Mouse (Mus musculus) small intestine, adult 2 months (tissue): ENCODE measurements around the gene 4930433I11Rik. TPM values are rescaled to one million over a fixed set of nuclear protein-coding genes. Genes with fewer than 3 reads are reported as not detected.
"Not testable (repeated sequence)": the region's sequence is repeated elsewhere in the genome, so short reads cannot be mapped to it uniquely, and the experiment has no call there.

Experiments
- H3K27ac ChIP-seq: fragments of 200-500 bp; 2 replicates; pipeline ENCODE4 v1.5.1; 2012; ENCODE audit warnings: low read depth, low read length, control low read depth, inconsistent platforms; ENCODE audit not compliant: insufficient read depth
- H3K27me3 ChIP-seq: fragments of 200-500 bp; 2 replicates; pipeline ENCODE4 v1.6.1; 2012; ENCODE audit warnings: mild to moderate bottlenecking, moderate library complexity, low read length, inconsistent platforms; ENCODE audit not compliant: control insufficient read depth, insufficient read depth
- H3K36me3 ChIP-seq: fragments of 200-500 bp; 2 replicates; pipeline ENCODE4 v1.6.1; 2012; ENCODE audit warnings: mild to moderate bottlenecking, low read length, control low read depth, inconsistent platforms; ENCODE audit not compliant: control insufficient read depth, insufficient read depth
- H3K4me1 ChIP-seq: fragments of 200-500 bp; 2 replicates; pipeline ENCODE4 v1.6.1; 2012; ENCODE audit warnings: low read length, inconsistent platforms, mixed read lengths; ENCODE audit not compliant: control insufficient read depth, insufficient read depth, insufficient read length
- H3K4me3 ChIP-seq: fragments of 200-500 bp; 2 replicates; pipeline ENCODE4 v1.5.1; 2012; ENCODE audit warnings: low read depth, mild to moderate bottlenecking, control low read depth, inconsistent platforms, low read length, moderate library complexity
- CTCF ChIP-seq: fragments of 200-500 bp; IDR thresholded peaks from 2 replicates; pipeline ENCODE4 v1.5.1; 2012; ENCODE audit warnings: low read depth, mild to moderate bottlenecking, control low read depth, inconsistent platforms, low read length, moderate library complexity, mixed read lengths; ENCODE audit not compliant: insufficient replicate concordance, insufficient read length; ENCODE audit errors: extremely low read depth
- POLR2A ChIP-seq: fragments of 200-500 bp; IDR thresholded peaks from 2 replicates; pipeline ENCODE4 v1.6.1; 2012; ENCODE audit warnings: low read depth, mild to moderate bottlenecking, control low read depth, inconsistent platforms, low read length, moderate library complexity
- WGBS: fragments of 180-500 bp; shearing (Covaris S2); methylation state at CpG from one replicate; pipeline ENCODE4 v1.1.7; 2018; 5-methylcytosine and 5-hydroxymethylcytosine counted together
- polyA plus RNA-seq: library from polyadenylated mRNA; depleted of rRNA; stranded (reverse); fragments of >200 nt; gene quantifications from 2 replicates; pipeline ENCODE4 v1.2.3, GENCODE M21; 2012; rRNA removed

4930433I11Rik gene
- polyA plus RNA-seq = not detected in 2 replicates

DNA sequence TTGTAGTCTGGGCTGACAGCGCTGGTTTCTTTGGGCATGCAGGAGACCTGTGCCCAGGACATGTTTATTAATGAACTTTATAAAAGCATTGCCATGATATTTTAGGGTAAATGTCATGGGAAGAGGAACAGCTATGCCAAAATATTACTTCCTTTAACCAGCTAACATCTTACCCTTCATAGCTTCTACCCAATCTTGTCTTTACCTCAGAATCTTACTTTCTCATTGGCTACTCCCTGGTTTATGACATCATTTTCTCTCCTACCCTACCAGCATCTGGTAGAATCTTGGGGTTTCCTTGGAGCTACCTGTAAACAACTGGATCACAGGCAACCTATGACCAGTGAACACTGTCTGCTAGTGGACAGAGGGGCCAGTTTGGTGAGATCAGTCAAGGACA is at the start of gene 4930433I11Rik:
Gene 4930433I11Rik, plus strand, starts transcription at position 301 of the 400 bp plus-strand sequence.
- Histone ChIP-seq H3K4me3 (no peak within 1 kb of the TSS), H3K4me1 (no peaks in the 10 kb centered on the region), H3K27me3 (no peaks in the 10 kb centered on the region), H3K27ac (no peak within 1 kb of the TSS), H3K36me3 (no peaks in the 10 kb centered on the region)
- 92% methylated on average over 1 of the region's 1 CpGs for WGBS
- TF ChIP-seq CTCF (no peak), POLR2A (no peak)

DNA sequence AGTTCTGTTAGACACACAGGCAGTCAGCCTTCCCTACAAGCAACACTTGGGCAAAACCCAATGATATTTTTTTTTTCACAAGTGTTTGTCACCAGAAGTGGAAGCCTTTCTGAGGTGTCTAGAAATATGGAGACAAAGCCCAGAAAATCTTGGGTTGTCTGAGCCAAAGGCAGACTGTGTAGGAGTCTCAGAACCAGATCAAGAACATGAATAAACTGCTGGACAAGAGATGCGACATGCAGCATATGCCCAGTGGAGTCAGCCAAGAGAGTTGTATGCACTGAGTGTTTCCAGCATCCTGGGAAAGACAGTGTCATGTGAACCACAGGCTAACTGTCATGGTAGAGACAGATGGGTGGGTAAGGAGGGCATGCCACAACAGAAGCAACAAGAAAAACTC is 48.0 kb upstream of the 4930433I11Rik start:
- no peak overlapping the region for H3K4me3 ChIP-seq
- no peaks in the 10 kb centered on the region for H3K4me1 ChIP-seq
- H3K27ac ChIP-seq = no peak overlapping the region
- TF ChIP-seq CTCF (no peak), POLR2A (no peak)
- 85% methylated on average over 1 of the region's 1 CpGs for WGBS
- no peaks in the 10 kb centered on the region for H3K27me3 ChIP-seq
- no peaks in the 10 kb centered on the region for H3K36me3 ChIP-seq

DNA sequence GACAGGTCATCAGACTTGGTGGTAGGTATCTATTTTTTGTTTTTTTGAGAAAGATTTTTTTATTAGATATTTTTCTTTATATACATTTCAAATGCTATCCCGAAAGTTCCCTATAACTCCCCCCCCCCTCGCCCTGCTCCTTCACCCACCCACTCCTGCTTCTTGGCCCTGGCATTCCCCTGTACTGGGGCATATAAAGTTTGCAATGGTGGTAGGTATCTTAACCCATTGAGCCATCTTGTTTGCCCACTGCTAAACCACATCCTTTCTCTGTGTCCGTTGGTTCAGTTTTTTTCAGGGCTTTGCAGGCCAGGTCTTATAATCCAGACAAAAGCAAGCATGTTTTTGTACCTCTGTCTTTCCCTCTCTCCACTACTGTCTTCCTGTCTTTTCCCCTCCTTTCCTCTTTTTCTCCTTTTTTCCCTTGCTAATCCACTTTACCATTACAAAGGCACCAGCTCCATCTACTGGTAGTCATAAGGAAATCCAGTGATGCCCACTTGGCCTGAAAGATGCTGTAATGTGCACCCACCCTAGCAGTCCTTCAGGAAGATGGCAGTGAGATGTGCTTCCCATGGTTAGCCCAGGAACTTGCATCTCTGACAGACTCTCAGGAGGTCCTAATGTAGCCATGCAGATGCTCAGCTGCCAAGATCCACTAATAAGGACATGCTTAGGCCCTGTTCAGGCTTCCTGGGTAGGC is 45.0 kb upstream of the 4930433I11Rik start:
- Histone ChIP-seq H3K27ac (no peak overlapping the region), H3K4me3 (no peak overlapping the region), H3K36me3 (no peaks in the 10 kb centered on the region), H3K4me1 (no peaks in the 10 kb centered on the region), H3K27me3 (no peaks in the 10 kb centered on the region)
- no peak for TF ChIP-seq POLR2A
- no peak for TF ChIP-seq CTCF
- WGBS = 50% methylated on average over 3 of the region's 3 CpGs

DNA sequence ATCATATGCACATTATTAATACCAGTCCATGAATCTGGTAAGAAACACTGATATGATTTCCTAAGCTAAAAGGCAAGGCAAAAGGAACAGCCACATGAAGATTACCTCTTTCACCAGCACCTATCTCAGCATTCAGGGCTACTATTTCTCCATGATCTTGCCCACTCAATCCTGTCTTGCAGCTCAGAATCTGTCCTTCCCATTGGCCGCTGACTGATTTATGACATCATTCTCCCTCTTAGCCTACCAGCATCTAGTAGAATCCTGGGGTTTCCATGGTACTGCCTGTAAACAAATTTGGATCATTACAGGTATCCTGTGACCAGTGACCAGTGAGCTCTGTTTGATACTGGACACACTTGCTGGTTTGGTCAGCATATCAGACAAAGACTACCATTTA is 45.1 kb downstream of the 4930433I11Rik start, which contains the start of gene Gm4884:
Gene Gm4884, plus strand, starts transcription at position 301 of the 400 bp plus-strand sequence.
- 82% methylated on average over 1 of the region's 1 CpGs for WGBS
- H3K27me3 ChIP-seq, H3K36me3 ChIP-seq, H3K27ac ChIP-seq, H3K4me1 ChIP-seq, H3K4me3 ChIP-seq: not testable (repeated sequence)

DNA sequence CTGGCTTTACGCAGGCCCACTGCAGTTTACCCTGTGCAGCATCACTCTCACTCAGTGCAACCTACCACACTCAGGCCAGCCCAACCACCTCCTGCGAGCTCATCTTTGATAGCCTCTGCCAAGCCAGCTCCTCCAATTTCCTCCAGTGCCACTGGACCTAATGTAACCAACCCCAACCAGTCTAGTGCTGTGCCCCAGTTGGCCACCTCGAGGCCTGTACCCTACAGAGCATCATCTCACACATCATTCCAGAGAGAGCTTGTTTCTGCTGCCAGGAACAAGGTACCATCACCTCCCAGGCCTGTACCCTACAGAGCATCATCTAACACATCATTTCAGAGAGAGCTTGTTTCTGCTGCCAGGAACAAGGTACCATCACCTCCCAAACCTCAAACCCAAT is 56.7 kb downstream of the 4930433I11Rik start:
- H3K27me3 ChIP-seq, H3K4me1 ChIP-seq, H3K4me3 ChIP-seq, H3K36me3 ChIP-seq, H3K27ac ChIP-seq: not testable (repeated sequence)
- WGBS = 51% methylated on average over 3 of the region's 3 CpGs

Other genes starting within 250 kb of the 4930433I11Rik start
- gene Vstm2b, start 89.2 kb upstream of the 4930433I11Rik start, polyA plus RNA-seq = 1.5 and 34.7 TPM in 2 replicates
- gene Gm4884, start 45.2 kb downstream of the 4930433I11Rik start, polyA plus RNA-seq = not detected in 2 replicates
- gene Gm5592, start 166.3 kb downstream of the 4930433I11Rik start, polyA plus RNA-seq = not detected in 2 replicates